Mouse (Mus musculus) lung, embryonic 16.5 days (tissue): ENCODE measurements around the gene Gm20696. TPM values are rescaled to one million over a fixed set of nuclear protein-coding genes. Genes with fewer than 3 reads are reported as not detected.
A peak's percentile ranks its signal among the peaks of the same experiment; 100 is the strongest.

Experiments
- ATAC-seq: fragments of 200-750 bp; cut with Nextera tagmentation; 2 replicates; pipeline ENCODE4 v1.8.0; 2017; ENCODE audit warnings: low read depth, mild to moderate bottlenecking, moderate library complexity
- H3K27ac ChIP-seq: fragments of 300-500 bp; sonication (generic); 2 replicates; pipeline ENCODE4 v1.5.1; 2014; ENCODE audit warnings: mild to moderate bottlenecking, control low read depth, low read length
- H3K27me3 ChIP-seq: fragments of 300-500 bp; sonication (generic); 2 replicates; pipeline ENCODE4 v1.6.1; 2014; ENCODE audit warnings: low read depth, low read length, mixed read lengths; ENCODE audit not compliant: control insufficient read depth, insufficient read depth
- H3K36me3 ChIP-seq: fragments of 300-500 bp; sonication (generic); 2 replicates; pipeline ENCODE4 v1.6.1; 2014; ENCODE audit warnings: low read length; ENCODE audit not compliant: control insufficient read depth, insufficient read depth
- H3K4me1 ChIP-seq: fragments of 300-500 bp; sonication (generic); replicated peaks from 2 replicates; pipeline ENCODE4 v1.6.1; 2014; ENCODE audit warnings: low read length, mixed read lengths; ENCODE audit not compliant: control insufficient read depth, insufficient read depth
- H3K4me2 ChIP-seq: fragments of 300-500 bp; sonication (generic); 2 replicates; pipeline ENCODE4 v1.6.1; 2014; ENCODE audit warnings: low read depth, low read length, control low read depth
- H3K4me3 ChIP-seq: fragments of 300-500 bp; sonication (generic); 2 replicates; pipeline ENCODE4 v1.5.1; 2014; ENCODE audit warnings: mild to moderate bottlenecking, low read length, control low read depth
- H3K9ac ChIP-seq: fragments of 300-500 bp; sonication (generic); 2 replicates; pipeline ENCODE4 v1.6.1; 2014; ENCODE audit warnings: low read length, control low read depth
- H3K9me3 ChIP-seq: fragments of 300-500 bp; sonication (generic); 2 replicates; pipeline ENCODE4 v1.6.1; 2016; ENCODE audit warnings: low read length; ENCODE audit not compliant: control insufficient read depth
- WGBS: fragments of 180-500 bp; shearing (Covaris S2); extraction: QIAGEN DNeasy Blood & Tissue Kit; methylation state at CpG from one replicate; pipeline ENCODE4 v1.1.7; 2014; 5-methylcytosine and 5-hydroxymethylcytosine counted together
- polyA plus RNA-seq: library from polyadenylated mRNA; unstranded; fragments of >200 nt; fragmentation: Nextera tagmentation; extraction: Ambion mirVana; gene quantifications from 2 replicates; pipeline ENCODE4 v1.2.1, GENCODE M21; 2015

Gm20696 gene
- polyA plus RNA-seq, 1 experiment from 2014 or later: 2.3 TPM

DNA sequence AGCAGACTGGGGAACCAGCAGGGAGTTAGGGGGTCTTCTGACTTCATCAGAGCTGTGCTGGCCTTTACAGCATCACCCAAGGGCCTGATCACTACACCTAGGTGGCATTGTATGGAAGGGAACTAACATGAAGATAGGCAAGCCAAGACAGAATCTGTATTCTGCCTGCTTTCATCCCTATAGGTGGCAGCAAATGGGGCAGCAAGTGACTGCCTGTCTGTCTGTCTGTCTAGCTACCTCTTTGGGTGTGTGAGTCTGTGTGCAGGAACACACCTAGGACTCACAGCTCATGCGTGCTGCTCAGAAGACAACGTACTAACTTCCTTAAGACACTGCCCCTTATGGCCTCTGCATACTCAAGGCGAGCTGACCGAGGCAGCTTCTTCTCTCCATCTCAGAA lies 291.2 kb downstream of the Gm20696 start:
- Histone ChIP-seq H3K4me2 (no peak overlapping the region), H3K4me1 (peaks cover 47% of the 10 kb centered on the region), H3K27ac (0 out of 2 replicates have a peak overlapping the region, but pooled peaks have one; percentile 13), H3K4me3 (no peak overlapping the region), H3K27me3 (no peaks in the 10 kb centered on the region), H3K9me3 (no peaks in the 10 kb centered on the region), H3K36me3 (no peaks in the 10 kb centered on the region), H3K9ac (no peak overlapping the region)
- no peak for ATAC-seq
- 53% methylated on average over 4 of the region's 4 CpGs for WGBS

DNA sequence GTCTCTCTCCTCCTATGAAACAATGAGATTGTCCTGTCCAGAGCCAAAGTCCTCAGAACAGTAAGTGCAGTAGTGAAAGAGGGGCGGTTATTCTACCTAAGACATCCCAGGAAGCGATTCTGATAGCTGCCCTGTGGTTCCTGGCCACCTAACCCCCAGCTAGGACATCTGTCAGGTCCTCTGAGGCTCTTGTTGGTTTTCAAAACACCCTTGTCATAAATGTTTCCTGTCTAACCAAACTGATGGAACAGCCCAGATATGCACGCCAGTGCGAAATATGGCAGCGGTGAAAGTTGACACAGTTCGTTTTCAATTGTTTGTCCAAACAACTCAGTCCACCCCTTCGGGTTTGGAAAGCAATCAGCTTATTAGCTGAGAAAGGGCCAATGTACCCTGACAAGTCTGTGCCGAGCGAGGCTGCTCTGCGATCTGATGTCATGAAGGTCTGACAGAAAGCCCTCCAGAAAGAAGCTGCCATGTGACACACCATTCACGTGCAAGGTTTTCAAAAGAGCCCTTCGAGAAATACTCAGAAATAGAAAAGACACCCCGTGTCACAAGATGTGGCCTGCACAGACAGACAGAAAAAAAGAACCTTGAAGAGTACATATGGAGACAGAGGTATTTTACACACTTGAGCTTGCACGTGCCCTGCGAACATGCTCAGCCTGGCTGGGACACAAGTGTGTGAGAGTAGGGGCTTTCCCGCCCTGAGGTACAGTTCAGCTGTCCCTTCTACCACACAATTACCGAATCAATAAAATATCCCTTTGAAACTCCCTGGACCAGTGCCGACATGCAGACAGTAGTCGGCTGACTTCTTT lies 291.9 kb downstream of the Gm20696 start:
- WGBS: 29% methylated on average over 19 of the region's 19 CpGs
- no peak overlapping the region for H3K9ac ChIP-seq
- no peaks in the 10 kb centered on the region for H3K27me3 ChIP-seq
- H3K4me1 ChIP-seq: peaks cover 47% of the 10 kb centered on the region
- H3K36me3 ChIP-seq: no peaks in the 10 kb centered on the region
- peak; percentile 45; the same call in 1 of the 2 replicates for ATAC-seq
- peak overlapping the region; percentile 21; the same call in 1 of the 2 replicates for H3K4me2 ChIP-seq
- H3K9me3 ChIP-seq: no peaks in the 10 kb centered on the region
- H3K27ac ChIP-seq: peak overlapping the region; percentile 48
- H3K4me3 ChIP-seq: no peak overlapping the region

DNA sequence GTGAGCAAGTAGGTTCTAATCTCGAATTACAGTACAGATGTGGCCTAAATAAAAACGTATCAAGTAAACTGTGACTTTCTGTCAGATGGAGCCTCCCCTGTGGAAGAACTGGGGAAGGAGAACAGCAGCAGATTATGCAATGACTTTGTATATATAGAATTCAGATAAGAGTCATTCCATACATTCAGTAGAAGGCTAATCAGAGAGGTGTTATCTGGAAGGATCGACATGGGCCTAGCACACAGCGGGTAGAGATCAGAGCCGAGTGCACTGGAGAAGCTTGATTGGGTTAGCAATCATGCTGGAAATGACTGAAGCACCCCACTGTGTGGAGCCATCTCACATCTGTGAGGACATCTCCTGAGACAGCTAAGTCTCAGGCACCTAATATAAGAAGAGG lies 294.2 kb downstream of the Gm20696 start:
- 45% methylated on average over 5 of the region's 5 CpGs for WGBS
- H3K27ac ChIP-seq: no peak overlapping the region; the same call in 1 of the 2 replicates
- H3K9me3 ChIP-seq: no peaks in the 10 kb centered on the region
- no peak overlapping the region for H3K9ac ChIP-seq
- H3K4me3 ChIP-seq: no peak overlapping the region
- ATAC-seq: peak; percentile 75
- no peaks in the 10 kb centered on the region for H3K27me3 ChIP-seq
- H3K4me2 ChIP-seq: no peak overlapping the region
- H3K36me3 ChIP-seq: no peaks in the 10 kb centered on the region
- H3K4me1 ChIP-seq: peaks cover 38% of the 10 kb centered on the region

DNA sequence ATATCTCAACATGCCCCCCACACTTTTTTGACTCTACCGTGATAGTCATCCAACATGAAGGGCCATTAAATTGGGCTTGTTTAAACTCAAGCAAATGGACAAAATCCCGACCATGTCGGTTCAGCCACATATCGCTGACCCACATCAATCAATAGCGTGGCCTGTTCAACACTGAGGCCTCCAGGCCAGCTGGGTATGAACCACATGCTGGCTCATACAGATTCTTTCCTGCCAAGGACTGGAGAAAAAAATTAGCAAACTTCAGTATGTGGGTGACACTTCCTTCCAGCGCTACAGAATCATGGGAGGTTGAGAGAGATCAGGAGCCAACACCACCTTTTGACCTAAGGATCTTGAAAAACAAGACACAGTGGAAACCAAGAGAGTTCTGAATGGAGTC lies 294.6 kb downstream of the Gm20696 start:
- peak; percentile 73 for ATAC-seq
- Histone ChIP-seq H3K4me3 (no peak overlapping the region), H3K9ac (no peak overlapping the region), H3K27me3 (no peaks in the 10 kb centered on the region), H3K36me3 (no peaks in the 10 kb centered on the region), H3K4me1 (peaks cover 34% of the 10 kb centered on the region), H3K9me3 (no peaks in the 10 kb centered on the region), H3K4me2 (no peak overlapping the region), H3K27ac (no peak overlapping the region; the same call in 1 of the 2 replicates)
- WGBS: 37% methylated on average over 6 of the region's 6 CpGs

DNA sequence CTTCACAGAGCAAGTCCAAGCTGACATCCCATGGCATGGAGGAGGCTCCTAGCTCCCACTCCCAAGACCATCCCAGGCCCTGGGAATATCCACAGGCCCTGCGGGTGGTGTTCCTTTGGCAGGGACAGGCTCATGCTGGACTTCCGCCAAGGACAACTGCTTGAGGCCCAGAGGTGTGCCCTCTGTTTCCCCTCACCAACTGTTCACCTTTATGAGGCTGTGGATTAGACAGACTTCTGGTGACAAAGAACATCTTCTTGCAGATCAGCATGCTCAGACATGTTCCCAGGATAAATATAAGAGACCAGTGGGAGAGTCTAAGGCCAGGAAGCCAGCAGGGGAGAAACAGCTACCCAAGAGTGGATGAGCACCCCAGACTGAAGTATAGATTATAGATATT lies 296.7 kb downstream of the Gm20696 start:
- Histone ChIP-seq H3K27ac (no peak overlapping the region), H3K4me2 (no peak overlapping the region), H3K27me3 (no peaks in the 10 kb centered on the region), H3K4me3 (no peak overlapping the region), H3K9ac (no peak overlapping the region), H3K4me1 (peaks cover 22% of the 10 kb centered on the region), H3K9me3 (no peaks in the 10 kb centered on the region), H3K36me3 (no peaks in the 10 kb centered on the region)
- no peak for ATAC-seq
- 68% methylated on average over 2 of the region's 2 CpGs for WGBS

DNA sequence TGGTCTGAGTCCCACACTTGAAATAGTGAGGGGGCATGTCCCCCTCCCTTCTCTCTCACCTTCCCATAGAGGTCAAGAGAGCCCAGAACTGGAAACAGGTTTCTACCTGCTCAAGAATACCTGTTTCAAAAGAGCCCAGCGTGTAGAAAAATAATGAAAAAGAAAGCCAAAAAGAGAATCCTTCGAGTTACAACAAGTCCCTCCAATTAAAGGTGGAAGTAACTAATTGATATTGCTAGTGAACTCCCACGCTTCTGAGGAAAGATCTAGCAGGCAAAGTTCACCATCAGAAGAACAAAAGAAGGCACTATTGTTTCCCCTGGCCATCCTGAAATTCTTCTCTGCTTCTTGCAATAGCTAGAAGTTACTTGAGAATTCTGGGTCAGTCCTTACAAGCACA lies 297.4 kb downstream of the Gm20696 start:
- peaks cover 15% of the 10 kb centered on the region for H3K4me1 ChIP-seq
- H3K36me3 ChIP-seq: no peaks in the 10 kb centered on the region
- WGBS: 73% methylated on average over 3 of the region's 3 CpGs
- no peak overlapping the region for H3K4me2 ChIP-seq
- no peaks in the 10 kb centered on the region for H3K27me3 ChIP-seq
- H3K9ac ChIP-seq: no peak overlapping the region
- no peak for ATAC-seq
- H3K9me3 ChIP-seq: no peaks in the 10 kb centered on the region
- no peak overlapping the region for H3K27ac ChIP-seq
- no peak overlapping the region for H3K4me3 ChIP-seq

DNA sequence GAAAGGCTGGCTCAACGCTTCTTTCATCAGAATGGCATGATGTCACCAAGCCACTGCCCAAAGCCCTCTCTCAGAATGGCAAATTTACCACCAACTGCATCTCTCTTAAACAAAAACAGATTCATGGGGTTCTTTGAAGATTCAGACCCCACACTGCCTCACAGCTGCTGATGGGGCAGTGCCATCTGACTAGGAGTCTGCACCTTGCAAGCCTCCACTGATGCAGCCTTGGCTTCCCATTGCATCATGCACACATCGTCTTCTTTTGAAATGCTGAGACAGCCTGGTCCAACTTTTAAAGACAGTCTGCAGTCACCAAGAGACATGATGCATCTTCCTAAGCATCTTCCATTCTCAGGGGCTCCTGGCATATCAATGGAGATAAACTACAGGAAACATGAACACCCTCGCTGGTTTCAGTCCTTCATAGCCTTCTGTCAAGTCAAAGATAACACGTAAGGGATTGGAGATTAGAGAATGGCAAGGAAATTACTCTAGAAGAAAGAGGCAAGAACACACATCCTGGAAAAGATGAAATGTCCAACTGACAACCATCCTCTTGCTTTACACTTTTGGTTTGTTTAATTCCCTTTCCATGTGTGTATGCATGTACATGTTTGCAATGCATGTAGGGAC lies 298.4 kb downstream of the Gm20696 start:
- Histone ChIP-seq H3K36me3 (no peaks in the 10 kb centered on the region), H3K27me3 (no peaks in the 10 kb centered on the region), H3K27ac (no peak overlapping the region), H3K4me2 (no peak overlapping the region), H3K4me1 (peaks cover 10% of the 10 kb centered on the region; the same call in 1 of the 2 replicates), H3K9ac (no peak overlapping the region), H3K4me3 (no peak overlapping the region), H3K9me3 (no peaks in the 10 kb centered on the region)
- WGBS: 70% methylated on average over 4 of the region's 4 CpGs
- ATAC-seq: no peak

DNA sequence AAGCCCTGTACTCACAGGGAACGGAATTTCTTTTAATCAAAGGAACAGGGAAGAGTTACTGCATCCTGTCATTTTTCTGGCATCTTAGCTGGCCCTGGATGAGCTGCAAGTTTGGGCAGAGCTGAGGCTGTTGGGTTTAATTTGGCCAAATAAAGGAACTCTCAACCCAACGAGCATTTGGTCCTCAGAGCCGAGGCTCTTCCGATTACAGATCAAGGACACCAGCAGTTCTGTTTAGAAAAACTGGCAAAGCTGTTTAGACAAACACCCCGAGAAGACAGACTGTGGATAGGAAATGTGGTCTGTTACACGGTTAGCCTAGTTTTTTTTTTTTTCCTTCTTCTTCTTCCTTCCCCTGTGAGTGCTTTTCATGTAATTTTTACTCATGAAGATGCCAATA lies 302.1 kb downstream of the Gm20696 start:
- no peaks in the 10 kb centered on the region for H3K9me3 ChIP-seq
- no peak overlapping the region for H3K9ac ChIP-seq
- no peaks in the 10 kb centered on the region for H3K27me3 ChIP-seq
- peaks cover 6% of the 10 kb centered on the region; the same call in 1 of the 2 replicates for H3K4me1 ChIP-seq
- H3K4me2 ChIP-seq: no peak overlapping the region
- H3K4me3 ChIP-seq: no peak overlapping the region
- ATAC-seq: peak; percentile 51; the same call in 1 of the 2 replicates
- no peak overlapping the region; the same call in 1 of the 2 replicates for H3K27ac ChIP-seq
- no peaks in the 10 kb centered on the region for H3K36me3 ChIP-seq
- 31% methylated on average over 6 of the region's 6 CpGs for WGBS

DNA sequence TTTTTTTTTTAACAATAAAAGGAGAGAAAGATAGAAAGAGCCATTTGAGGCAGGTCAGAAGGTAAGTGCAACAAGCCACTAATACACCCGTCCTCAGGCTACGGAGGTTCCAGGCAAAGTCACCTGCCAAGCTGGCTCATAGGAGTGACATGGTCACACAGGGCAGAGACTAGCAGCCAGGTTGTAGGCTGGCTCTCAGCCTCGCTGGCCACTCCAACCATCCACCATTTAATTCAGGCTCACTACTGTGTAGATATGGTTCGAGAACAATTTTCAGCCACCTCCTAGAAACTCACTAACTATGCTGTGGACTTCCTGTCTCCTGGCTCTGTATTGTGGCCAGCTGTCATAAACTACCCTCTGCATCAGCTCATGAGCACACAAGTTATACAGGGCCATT lies 306.0 kb downstream of the Gm20696 start:
- Histone ChIP-seq H3K27me3 (no peaks in the 10 kb centered on the region), H3K27ac (peak overlapping the region; percentile 68), H3K4me3 (no peak overlapping the region), H3K9ac (no peak overlapping the region), H3K9me3 (no peaks in the 10 kb centered on the region), H3K36me3 (no peaks in the 10 kb centered on the region), H3K4me1 (peaks cover 7% of the 10 kb centered on the region; the same call in 1 of the 2 replicates), H3K4me2 (no peak overlapping the region)
- WGBS: 77% methylated on average over 4 of the region's 4 CpGs
- ATAC-seq: no peak
